Mouse (Mus musculus): ENCODE results near the gene Frrs1. TPM values are rescaled to one million over a fixed set of nuclear protein-coding genes. Genes with fewer than 3 reads are reported as not detected.
A peak's percentile ranks its signal among the peaks of the same experiment; 100 is the strongest.

Frrs1 gene
- polyA plus RNA-seq, 1 experiment from 2014 or later, result 66.7 TPM

GRCm38 (mm10) chr3:116829274-116829920 is 29.9 kb upstream of the Frrs1 start:
- WGBS, result 74% methylated on average over 10 of the region's 10 CpGs
- Histone ChIP-seq H3K27me3 (replicated peaks; ENCODE audit: control insufficient read depth, insufficient read depth, low read length) (no peaks in the 10 kb centered on the region), H3K9me3 (ENCODE audit: control insufficient read depth, low read length) (no peaks in the 10 kb centered on the region), H3K4me1 (replicated peaks; ENCODE audit: control insufficient read depth, insufficient read depth, low read length) (no peaks in the 10 kb centered on the region), H3K36me3 (ENCODE audit: control insufficient read depth, insufficient read depth, low read length) (no peaks in the 10 kb centered on the region), H3K27ac (ENCODE audit: low read depth, low read length) (no peak overlapping the region), H3K9ac (ENCODE audit: low read depth, low read length) (no peak overlapping the region), H3K4me2 (no peak overlapping the region), H3K4me3 (ENCODE audit: low read depth, low read length) (no peak overlapping the region)
- DNase-seq (ENCODE audit: low spot score) (no peak), ATAC-seq (replicated peaks; ENCODE audit: low FRiP score) (no peak)

DNA sequence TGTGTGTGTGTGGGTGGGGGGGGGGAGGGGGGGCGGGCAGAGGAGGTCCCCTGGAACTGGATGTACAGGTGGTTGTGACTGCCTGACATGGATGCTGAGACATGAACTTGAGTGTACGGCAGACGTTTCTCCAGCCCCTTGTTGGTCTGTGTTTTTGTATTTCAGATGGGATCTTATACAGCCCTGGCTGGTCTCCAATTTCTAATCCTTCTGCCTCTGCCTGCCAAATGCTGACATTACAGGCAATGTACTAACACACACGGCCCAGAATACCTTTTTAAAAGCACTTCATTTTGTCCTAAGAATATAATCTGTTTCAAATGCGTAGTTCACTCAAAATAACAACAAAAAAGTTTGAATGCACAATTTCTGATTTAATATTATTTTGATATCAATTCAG is 27.9 kb upstream of the Frrs1 start:
- Histone ChIP-seq H3K4me1 (replicated peaks; ENCODE audit: control insufficient read depth, insufficient read depth, low read length) (no peaks in the 10 kb centered on the region), H3K36me3 (ENCODE audit: control insufficient read depth, insufficient read depth, low read length) (no peaks in the 10 kb centered on the region), H3K27me3 (replicated peaks; ENCODE audit: control insufficient read depth, insufficient read depth, low read length) (no peaks in the 10 kb centered on the region), H3K9me3 (ENCODE audit: control insufficient read depth, low read length) (no peaks in the 10 kb centered on the region), H3K4me2 (no peak overlapping the region), H3K4me3 (ENCODE audit: low read depth, low read length) (no peak overlapping the region), H3K9ac (ENCODE audit: low read depth, low read length) (no peak overlapping the region), H3K27ac (ENCODE audit: low read depth, low read length) (no peak overlapping the region)
- DNase-seq (ENCODE audit: low spot score), result no peak
- 86% methylated on average over 5 of the region's 5 CpGs for whole genome bisulfite sequencing
- no peak for ATAC-seq (replicated peaks; ENCODE audit: low FRiP score)

- no peak for ATAC-seq (replicated peaks; ENCODE audit: low FRiP score)
- no peaks in the 10 kb centered on the region for H3K27me3 ChIP-seq (replicated peaks; ENCODE audit: control insufficient read depth, insufficient read depth, low read length)
- 87% methylated on average over 7 of the region's 7 CpGs for WGBS
- H3K9ac ChIP-seq (ENCODE audit: low read depth, low read length), result no peak overlapping the region
- H3K27ac ChIP-seq (ENCODE audit: low read depth, low read length), result no peak overlapping the region
- no peaks in the 10 kb centered on the region for H3K36me3 ChIP-seq (ENCODE audit: control insufficient read depth, insufficient read depth, low read length)
- H3K4me2 ChIP-seq, result no peak overlapping the region
- no peaks in the 10 kb centered on the region for H3K9me3 ChIP-seq (ENCODE audit: control insufficient read depth, low read length)
- no peaks in the 10 kb centered on the region for H3K4me1 ChIP-seq (replicated peaks; ENCODE audit: control insufficient read depth, insufficient read depth, low read length)
- H3K4me3 ChIP-seq (ENCODE audit: low read depth, low read length), result no peak overlapping the region
- no peak for DNase-seq (ENCODE audit: low spot score)
These were observed 26.5 kb upstream of the Frrs1 start for GRCm38 (mm10) chr3:116832526-116833310.

DNA sequence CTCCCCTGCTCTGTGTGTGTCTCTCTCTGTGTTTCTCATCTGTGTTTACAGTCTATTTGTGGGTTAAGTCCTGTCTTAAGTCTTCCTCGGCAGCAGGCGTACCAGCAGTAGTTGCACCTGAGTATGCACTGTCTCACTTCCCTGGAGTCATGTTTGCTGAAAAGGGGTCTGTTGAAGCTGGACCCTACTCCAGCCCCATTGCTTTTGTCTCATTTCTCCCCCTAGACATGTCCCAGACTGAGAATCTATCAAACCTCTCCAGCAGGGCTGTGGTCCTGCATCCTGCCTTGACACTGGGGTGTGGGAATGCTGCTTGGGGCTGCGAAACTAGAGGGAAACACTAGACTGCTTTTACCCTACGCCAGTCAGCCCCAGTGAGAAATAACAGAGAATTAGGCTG is 25.8 kb upstream of the Frrs1 start:
- DNase-seq (ENCODE audit: low spot score) (no peak), ATAC-seq (replicated peaks; ENCODE audit: low FRiP score) (no peak)
- no peak overlapping the region for H3K27ac ChIP-seq (ENCODE audit: low read depth, low read length)
- H3K9me3 ChIP-seq (ENCODE audit: control insufficient read depth, low read length), result no peaks in the 10 kb centered on the region
- H3K36me3 ChIP-seq (ENCODE audit: control insufficient read depth, insufficient read depth, low read length), result no peaks in the 10 kb centered on the region
- H3K4me3 ChIP-seq (ENCODE audit: low read depth, low read length), result no peak overlapping the region
- H3K4me2 ChIP-seq, result no peak overlapping the region
- 83% methylated on average over 4 of the region's 4 CpGs for WGBS
- H3K9ac ChIP-seq (ENCODE audit: low read depth, low read length), result no peak overlapping the region
- no peaks in the 10 kb centered on the region for H3K4me1 ChIP-seq (replicated peaks; ENCODE audit: control insufficient read depth, insufficient read depth, low read length)
- H3K27me3 ChIP-seq (replicated peaks; ENCODE audit: control insufficient read depth, insufficient read depth, low read length), result no peaks in the 10 kb centered on the region

DNA sequence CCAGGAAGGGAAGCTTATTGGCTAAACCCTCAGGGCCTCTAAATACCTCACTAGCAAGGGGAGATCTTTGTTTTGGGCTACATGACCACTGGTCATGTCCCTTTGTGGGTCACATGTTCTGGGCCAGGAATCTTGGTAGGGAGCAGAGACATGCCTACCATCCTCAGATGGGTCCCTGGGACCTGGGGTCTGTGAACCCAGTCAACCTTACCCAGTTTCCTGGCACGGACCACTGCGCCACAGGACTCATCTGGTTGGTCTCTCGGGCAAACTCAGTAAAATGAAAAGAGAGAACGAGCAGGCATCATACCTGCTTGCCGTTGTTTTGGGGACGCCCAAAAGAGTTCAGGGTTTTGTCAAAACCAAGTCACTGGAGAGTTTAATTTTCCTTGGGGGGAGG is 25.0 kb upstream of the Frrs1 start:
- Histone ChIP-seq H3K27ac (ENCODE audit: low read depth, low read length) (no peak overlapping the region), H3K27me3 (replicated peaks; ENCODE audit: control insufficient read depth, insufficient read depth, low read length) (no peaks in the 10 kb centered on the region), H3K4me3 (ENCODE audit: low read depth, low read length) (no peak overlapping the region), H3K36me3 (ENCODE audit: control insufficient read depth, insufficient read depth, low read length) (no peaks in the 10 kb centered on the region), H3K4me1 (replicated peaks; ENCODE audit: control insufficient read depth, insufficient read depth, low read length) (no peaks in the 10 kb centered on the region), H3K4me2 (no peak overlapping the region), H3K9ac (ENCODE audit: low read depth, low read length) (no peak overlapping the region), H3K9me3 (ENCODE audit: control insufficient read depth, low read length) (no peaks in the 10 kb centered on the region)
- DNase-seq (ENCODE audit: low spot score), result no peak
- 92% methylated on average over 6 of the region's 6 CpGs for WGBS
- ATAC-seq (replicated peaks; ENCODE audit: low FRiP score), result no peak

DNA sequence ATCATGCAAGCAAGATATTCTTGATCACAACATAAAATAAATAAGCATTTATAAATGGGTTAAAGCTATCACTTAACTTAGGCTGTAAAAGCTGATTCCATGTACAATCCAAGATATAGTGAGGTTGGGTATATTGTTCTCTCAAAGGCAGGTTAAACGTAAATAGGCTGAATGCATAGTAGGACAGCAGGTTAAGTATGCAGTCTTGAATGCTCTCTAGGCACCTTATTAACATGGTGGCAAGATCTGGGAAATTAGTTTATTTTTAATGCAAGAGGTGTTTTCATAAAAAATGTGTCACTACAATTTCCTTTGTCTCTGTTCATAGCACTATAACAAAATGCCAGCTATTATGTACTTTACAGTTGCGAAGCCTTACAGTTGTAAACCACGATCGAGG is 23.9 kb upstream of the Frrs1 start:
- ATAC-seq (replicated peaks; ENCODE audit: low FRiP score) (no peak; the same call in 1 of the 2 replicates), DNase-seq (ENCODE audit: low spot score) (no peak)
- Histone ChIP-seq H3K36me3 (ENCODE audit: control insufficient read depth, insufficient read depth, low read length) (no peaks in the 10 kb centered on the region), H3K27me3 (replicated peaks; ENCODE audit: control insufficient read depth, insufficient read depth, low read length) (no peaks in the 10 kb centered on the region), H3K4me2 (peak overlapping the region; percentile 69), H3K27ac (ENCODE audit: low read depth, low read length) (no peak overlapping the region), H3K9me3 (ENCODE audit: control insufficient read depth, low read length) (no peaks in the 10 kb centered on the region), H3K4me1 (replicated peaks; ENCODE audit: control insufficient read depth, insufficient read depth, low read length) (no peaks in the 10 kb centered on the region), H3K9ac (ENCODE audit: low read depth, low read length) (no peak overlapping the region; the same call in 1 of the 2 replicates), H3K4me3 (ENCODE audit: low read depth, low read length) (no peak overlapping the region)
- 72% methylated on average over 4 of the region's 4 CpGs for WGBS

GRCm38 (mm10) chr3:116835770-116836680 is 23.2 kb upstream of the Frrs1 start:
- Histone ChIP-seq H3K4me2 (peak overlapping the region; percentile 69), H3K27me3 (replicated peaks; ENCODE audit: control insufficient read depth, insufficient read depth, low read length) (no peaks in the 10 kb centered on the region), H3K9me3 (ENCODE audit: control insufficient read depth, low read length) (no peaks in the 10 kb centered on the region), H3K4me1 (replicated peaks; ENCODE audit: control insufficient read depth, insufficient read depth, low read length) (no peaks in the 10 kb centered on the region), H3K27ac (ENCODE audit: low read depth, low read length) (no peak overlapping the region), H3K4me3 (ENCODE audit: low read depth, low read length) (peak overlapping the region; percentile 46), H3K36me3 (ENCODE audit: control insufficient read depth, insufficient read depth, low read length) (no peaks in the 10 kb centered on the region), H3K9ac (ENCODE audit: low read depth, low read length) (peak overlapping the region; percentile 65)
- 26% methylated on average over 21 of the region's 21 CpGs for WGBS
- DNase-seq (ENCODE audit: low spot score), result peak; percentile 82
- peak; percentile 80 for ATAC-seq (replicated peaks; ENCODE audit: low FRiP score)

DNA sequence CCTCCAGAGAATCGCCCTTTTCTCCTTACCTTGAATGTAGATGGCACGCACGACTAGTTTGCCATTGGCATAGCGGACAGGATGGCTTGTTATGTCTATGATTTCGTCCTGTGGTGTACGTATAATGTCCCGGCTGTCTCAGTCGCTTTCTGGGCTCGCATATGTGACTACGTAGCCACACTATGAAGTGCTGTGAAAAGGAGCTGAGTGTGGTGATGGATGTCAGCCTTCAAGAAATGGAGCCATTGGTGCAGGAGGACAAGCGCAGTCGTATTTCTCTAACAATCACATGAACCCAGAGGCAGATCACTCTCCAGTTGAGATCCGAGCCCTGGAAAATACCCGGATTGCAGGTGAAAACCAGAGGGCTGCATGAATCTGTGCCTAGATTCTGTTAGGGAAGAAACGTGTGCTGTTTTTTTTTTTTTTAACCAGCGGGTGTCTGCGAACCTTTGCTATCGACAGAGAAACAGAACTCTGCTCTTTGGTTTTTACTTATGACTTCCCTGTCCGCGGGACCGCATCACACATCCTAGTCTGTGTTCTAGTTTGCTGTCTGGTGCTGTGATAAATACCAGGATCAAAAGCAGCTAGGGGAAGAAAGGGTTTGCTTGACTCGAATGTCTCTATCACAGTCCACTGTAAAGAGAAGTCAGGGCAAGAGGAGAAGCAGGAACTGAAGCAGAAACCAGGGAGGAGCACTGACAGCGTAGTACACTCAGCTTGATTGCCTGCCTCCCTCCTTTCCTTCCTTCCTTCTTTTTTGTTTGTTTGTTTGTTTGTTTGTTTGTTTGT is 22.4 kb upstream of the Frrs1 start:
- Histone ChIP-seq H3K4me2 (no peak overlapping the region), H3K36me3 (ENCODE audit: control insufficient read depth, insufficient read depth, low read length) (no peaks in the 10 kb centered on the region), H3K27me3 (replicated peaks; ENCODE audit: control insufficient read depth, insufficient read depth, low read length) (no peaks in the 10 kb centered on the region), H3K4me3 (ENCODE audit: low read depth, low read length) (no peak overlapping the region), H3K4me1 (replicated peaks; ENCODE audit: control insufficient read depth, insufficient read depth, low read length) (no peaks in the 10 kb centered on the region), H3K9me3 (ENCODE audit: control insufficient read depth, low read length) (no peaks in the 10 kb centered on the region), H3K27ac (ENCODE audit: low read depth, low read length) (no peak overlapping the region), H3K9ac (ENCODE audit: low read depth, low read length) (no peak overlapping the region)
- ATAC-seq (replicated peaks; ENCODE audit: low FRiP score) (no peak), DNase-seq (ENCODE audit: low spot score) (no peak)
- WGBS, result 77% methylated on average over 23 of the region's 23 CpGs

Data from liver, embryonic 11.5 days (tissue).